Mouse (Mus musculus): Measurements from ENCODE around the gene Cyp2d9. TPM values are rescaled to one million over a fixed set of nuclear protein-coding genes. Genes with fewer than 3 reads are reported as not detected.
"Not testable (repeated sequence)": the region's sequence is repeated elsewhere in the genome, so short reads cannot be mapped to it uniquely, and the experiment has no call there.

The Cyp2d9 gene
- polyA plus RNA-seq, 1 experiment from 2014 or later: not detected

DNA sequence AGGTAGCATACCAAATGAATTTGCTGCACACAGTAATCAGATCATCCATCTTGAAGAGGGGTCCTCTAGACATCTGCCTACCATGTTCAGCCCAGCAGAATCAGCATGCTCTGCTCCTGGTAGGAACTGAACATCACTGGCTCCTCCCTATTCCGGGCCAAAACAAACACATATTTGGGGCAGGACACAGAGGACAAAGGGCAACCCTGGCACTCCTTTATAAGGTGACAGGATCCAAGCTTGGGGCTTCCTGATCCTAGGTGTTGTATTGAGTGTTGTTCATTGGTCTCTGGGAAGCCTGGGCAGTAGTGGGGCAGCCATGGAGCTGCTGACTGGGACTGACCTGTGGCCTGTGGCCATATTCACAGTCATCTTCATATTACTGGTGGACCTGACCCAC, 18.9 kb downstream of the Cyp2d9 start:
- H3K27me3 ChIP-seq; H3K9me3 ChIP-seq (replicated peaks); H3K4me3 ChIP-seq; H3K9ac ChIP-seq; ATAC-seq; H3K27ac ChIP-seq; H3K4me1 ChIP-seq; H3K36me3 ChIP-seq (ENCODE audit: poor library complexity, severe bottlenecking); H3K4me2 ChIP-seq: not testable (repeated sequence)
- WGBS: 92% methylated on average over 1 of the region's 1 CpGs

DNA sequence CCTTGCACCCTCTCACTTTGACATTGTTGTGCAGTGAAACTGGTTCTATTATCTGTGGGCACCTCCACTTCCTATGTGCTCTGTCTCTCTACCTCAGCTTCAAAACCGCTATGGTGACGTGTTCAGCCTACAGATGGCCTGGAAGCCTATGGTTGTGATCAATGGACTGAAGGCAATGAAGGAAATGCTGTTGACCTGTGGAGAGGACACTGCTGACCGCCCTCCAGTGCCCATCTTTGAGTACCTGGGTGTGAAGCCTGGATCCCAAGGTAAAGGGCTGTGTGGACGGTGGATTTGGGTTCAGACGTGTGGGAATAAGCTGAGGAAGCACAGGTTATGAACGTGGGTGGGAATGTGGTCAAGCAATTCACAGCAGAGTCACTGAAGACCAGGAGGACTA, 20.3 kb downstream of the Cyp2d9 start:
- WGBS: 89% methylated on average over 6 of the region's 6 CpGs
- not testable (repeated sequence) for H3K27ac ChIP-seq; H3K4me1 ChIP-seq; H3K4me2 ChIP-seq; H3K36me3 ChIP-seq (ENCODE audit: poor library complexity, severe bottlenecking); ATAC-seq; H3K9me3 ChIP-seq (replicated peaks); H3K27me3 ChIP-seq; H3K9ac ChIP-seq; H3K4me3 ChIP-seq

DNA sequence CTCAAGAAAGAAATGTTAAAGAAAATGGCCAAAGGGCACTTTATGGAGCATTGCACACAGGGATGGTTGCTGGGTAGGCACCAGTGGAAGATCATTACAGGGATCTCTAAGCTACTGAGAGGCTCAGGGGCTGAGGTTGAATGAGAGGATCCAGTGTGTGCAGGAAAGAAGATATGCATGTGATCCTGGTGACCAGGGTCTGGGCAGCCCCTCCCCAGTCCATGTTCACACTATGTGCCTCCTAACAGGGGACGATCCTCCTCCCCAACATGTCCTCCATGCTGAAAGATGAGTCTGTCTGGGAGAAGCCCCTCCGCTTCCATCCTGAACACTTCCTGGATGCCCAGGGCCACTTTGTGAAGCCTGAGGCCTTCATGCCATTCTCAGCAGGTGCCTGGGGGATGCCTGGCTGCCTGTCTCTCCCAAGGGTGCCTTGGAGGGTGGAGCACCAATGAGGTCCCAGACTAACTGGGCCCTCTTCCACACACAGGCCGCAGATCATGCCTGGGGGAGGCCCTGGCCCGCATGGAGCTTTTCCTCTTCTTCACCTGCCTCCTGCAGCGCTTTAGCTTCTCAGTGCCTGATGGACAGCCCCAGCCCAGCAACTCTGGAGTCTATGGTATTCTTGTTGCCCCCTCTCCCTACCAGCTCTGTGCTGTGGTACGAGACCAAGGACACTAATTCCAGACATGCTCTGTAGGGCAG, 23.0 kb downstream of the Cyp2d9 start:
- H3K4me1 ChIP-seq; H3K27me3 ChIP-seq; H3K36me3 ChIP-seq (ENCODE audit: poor library complexity, severe bottlenecking); H3K4me2 ChIP-seq; H3K9ac ChIP-seq; H3K9me3 ChIP-seq (replicated peaks); H3K4me3 ChIP-seq; ATAC-seq; H3K27ac ChIP-seq: not testable (repeated sequence)
- WGBS: 91% methylated on average over 6 of the region's 6 CpGs

DNA sequence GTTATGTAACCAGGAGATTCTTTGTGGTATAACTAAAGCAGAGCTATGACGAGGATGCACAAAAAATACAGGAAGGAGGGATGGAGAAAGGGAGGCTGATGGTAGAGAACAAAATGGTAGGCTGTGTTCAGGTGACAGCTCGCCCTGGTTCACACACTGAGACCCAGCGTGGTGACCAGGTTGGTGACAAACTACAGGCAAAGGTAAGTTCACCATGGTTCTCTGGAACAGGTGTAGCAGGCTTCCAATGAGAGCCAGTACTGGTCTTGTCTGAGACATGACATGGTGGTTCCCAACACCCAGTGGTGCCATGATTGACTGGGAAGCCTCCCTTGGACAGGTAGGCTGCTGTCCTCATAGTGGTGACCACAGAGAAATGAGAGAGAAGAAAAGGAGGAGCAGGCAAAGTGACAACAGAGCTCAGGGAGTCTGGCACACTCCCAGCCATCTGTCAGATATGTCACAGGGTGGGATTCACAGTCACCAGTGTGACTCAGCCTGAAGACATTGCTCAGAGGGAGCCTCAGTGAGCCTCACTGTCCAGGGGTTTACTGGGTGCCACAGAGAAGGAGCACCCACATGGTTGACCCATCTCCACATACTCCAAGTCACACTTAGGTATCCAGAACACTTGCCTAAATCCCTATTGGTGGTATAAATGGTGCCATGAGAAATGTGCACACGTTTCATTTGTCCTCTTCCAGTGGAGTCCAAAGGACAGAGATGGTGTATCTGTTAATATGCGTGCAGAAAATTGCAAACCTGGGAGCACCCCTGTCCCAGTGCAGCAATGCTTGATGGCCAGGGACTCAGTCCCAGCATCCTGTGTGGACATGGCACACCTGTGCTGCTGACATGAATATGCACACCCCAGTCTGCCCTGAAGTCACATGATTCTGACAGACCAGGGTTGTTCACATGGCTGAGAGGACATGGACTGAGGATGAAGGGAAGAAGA, 24.1 kb downstream of the Cyp2d9 start:
- H3K9ac ChIP-seq: no peak overlapping the region
- no peak for ATAC-seq
- H3K9me3 ChIP-seq (replicated peaks): no peaks in the 10 kb centered on the region
- H3K4me3 ChIP-seq: no peak overlapping the region
- no peaks in the 10 kb centered on the region for H3K4me1 ChIP-seq
- H3K36me3 ChIP-seq (ENCODE audit: poor library complexity, severe bottlenecking): no peaks in the 10 kb centered on the region
- H3K4me2 ChIP-seq: no peak overlapping the region
- H3K27ac ChIP-seq: no peak overlapping the region
- H3K27me3 ChIP-seq: no peaks in the 10 kb centered on the region
- 79% methylated on average over 5 of the region's 5 CpGs for WGBS

DNA sequence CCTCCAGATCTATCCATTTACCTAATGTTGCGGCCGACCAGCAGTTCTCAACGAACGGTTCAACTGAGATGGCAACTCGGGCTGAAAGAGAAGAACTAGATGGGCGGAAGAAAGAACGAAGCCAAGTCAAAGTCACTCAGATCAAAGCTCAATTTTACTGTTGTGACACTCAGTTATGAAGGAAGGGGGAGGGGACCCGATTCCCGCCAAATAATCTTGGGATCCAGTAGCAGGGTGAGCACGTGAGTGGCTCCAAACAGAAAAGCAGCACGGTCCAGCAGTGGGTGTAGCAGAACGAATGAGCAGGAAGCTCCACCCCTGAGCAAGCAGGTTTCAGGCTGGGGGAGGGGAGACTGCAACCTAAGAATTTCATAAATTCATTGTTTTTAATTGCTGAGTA, 26.0 kb downstream of the Cyp2d9 start:
- H3K9me3 ChIP-seq (replicated peaks); H3K4me1 ChIP-seq; H3K4me2 ChIP-seq; H3K9ac ChIP-seq; ATAC-seq; H3K36me3 ChIP-seq (ENCODE audit: poor library complexity, severe bottlenecking); H3K4me3 ChIP-seq; H3K27me3 ChIP-seq; H3K27ac ChIP-seq: not testable (repeated sequence)
- WGBS: 88% methylated on average over 12 of the region's 12 CpGs

DNA sequence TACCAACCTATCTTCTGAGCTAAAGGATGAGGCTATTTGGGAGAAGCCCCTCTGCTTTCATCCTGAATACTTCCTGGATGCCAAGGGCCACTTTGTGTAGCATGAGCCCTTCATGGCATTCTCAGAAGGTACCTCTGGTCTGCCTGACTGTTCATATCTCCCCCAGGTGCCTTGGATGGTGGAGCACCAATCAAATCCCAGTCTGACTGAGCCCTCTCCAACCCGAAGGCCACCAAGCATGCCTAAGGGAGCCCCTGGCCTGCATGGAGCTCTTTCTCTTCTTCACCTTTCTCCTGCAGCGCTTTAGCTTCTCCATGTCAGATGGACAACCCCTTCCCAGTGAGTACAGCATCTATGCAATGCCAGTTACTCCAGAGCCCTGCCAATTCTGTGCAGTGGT, 31.5 kb downstream of the Cyp2d9 start:
- H3K27ac ChIP-seq: no peak overlapping the region
- H3K9me3 ChIP-seq (replicated peaks): no peaks in the 10 kb centered on the region
- H3K9ac ChIP-seq: no peak overlapping the region
- ATAC-seq: no peak
- H3K36me3 ChIP-seq (ENCODE audit: poor library complexity, severe bottlenecking): no peaks in the 10 kb centered on the region
- no peak overlapping the region for H3K4me2 ChIP-seq
- no peaks in the 10 kb centered on the region for H3K4me1 ChIP-seq
- no peaks in the 10 kb centered on the region for H3K27me3 ChIP-seq
- no peak overlapping the region for H3K4me3 ChIP-seq
- 77% methylated on average over 2 of the region's 2 CpGs for WGBS

DNA sequence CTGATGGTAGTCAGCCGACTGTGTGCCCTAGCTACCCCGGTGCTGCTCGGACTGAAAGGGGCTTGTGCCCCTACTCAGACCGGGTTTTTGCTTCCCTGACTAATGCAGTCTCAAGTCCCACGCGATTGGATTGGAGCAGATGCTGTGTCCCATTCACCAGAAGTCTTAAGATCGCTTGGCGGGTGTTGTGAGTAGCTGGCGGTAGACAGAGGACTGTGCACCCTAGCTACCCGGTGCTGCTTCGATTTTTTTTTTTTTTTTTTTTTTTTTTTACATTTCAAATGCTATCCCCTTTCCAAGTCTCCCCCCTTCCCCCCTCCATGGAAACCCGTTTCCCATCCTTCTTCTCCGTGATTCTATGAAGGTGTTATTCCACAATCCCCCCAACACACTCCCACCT, 61.0 kb downstream of the Cyp2d9 start:
- H3K36me3 ChIP-seq (ENCODE audit: poor library complexity, severe bottlenecking): not testable (repeated sequence)

More for the DNA sequence above, 61.0 kb downstream of the Cyp2d9 start:
- H3K9ac ChIP-seq; H3K4me1 ChIP-seq; H3K27me3 ChIP-seq; H3K9me3 ChIP-seq (replicated peaks); H3K4me2 ChIP-seq; H3K27ac ChIP-seq; ATAC-seq; H3K4me3 ChIP-seq: not testable (repeated sequence)
- 67% methylated on average over 13 of the region's 13 CpGs for WGBS

Small RNAs within 50 kb of the gene (microRNA-seq; reads per million reads assigned to microRNA genes)
- gene Gm25990 (not detected), gene Gm27331 (not detected), gene Gm27622 (not detected), gene Gm27825 (not detected), gene Mir7684 (not detected)

Other genes starting within 250 kb of the Cyp2d9 start
- 0.74 and 0.77 TPM in 2 replicates for gene Shisa8, start 220.6 kb upstream of the Cyp2d9 start, polyA plus RNA-seq (2015; fragmentation: Nextera tagmentation; extraction: Ambion mirVana)
- 0.15 and 0.22 TPM in 2 replicates for gene Tnfrsf13c, start 209.1 kb upstream of the Cyp2d9 start, polyA plus RNA-seq (2015; fragmentation: Nextera tagmentation; extraction: Ambion mirVana)
- 71.5 and 76.5 TPM in 2 replicates for gene Cenpm, start 188.7 kb upstream of the Cyp2d9 start, polyA plus RNA-seq (2015; fragmentation: Nextera tagmentation; extraction: Ambion mirVana)
- gene 1500009C09Rik, start 181.0 kb upstream of the Cyp2d9 start, polyA plus RNA-seq (2015; fragmentation: Nextera tagmentation; extraction: Ambion mirVana): 7.7 and 7.8 TPM in 2 replicates
- gene Sept3, start 158.5 kb upstream of the Cyp2d9 start, polyA plus RNA-seq (2015; fragmentation: Nextera tagmentation; extraction: Ambion mirVana): 248 and 264 TPM in 2 replicates
- gene Wbp2nl, start 134.5 kb upstream of the Cyp2d9 start, polyA plus RNA-seq (2015; fragmentation: Nextera tagmentation; extraction: Ambion mirVana): not detected in 2 replicates
- 19.4 and 25.2 TPM in 2 replicates for gene Naga, start 94.5 kb upstream of the Cyp2d9 start, polyA plus RNA-seq (2015; fragmentation: Nextera tagmentation; extraction: Ambion mirVana)
- 1.3 and 1.8 TPM in 2 replicates for gene Pheta2, start 94.5 kb upstream of the Cyp2d9 start, polyA plus RNA-seq (2015; fragmentation: Nextera tagmentation; extraction: Ambion mirVana)
- 303 and 321 TPM in 2 replicates for gene Smdt1, start 94.5 kb upstream of the Cyp2d9 start, polyA plus RNA-seq (2015; fragmentation: Nextera tagmentation; extraction: Ambion mirVana)
- gene Ndufa6, start 79.1 kb upstream of the Cyp2d9 start, polyA plus RNA-seq (2015; fragmentation: Nextera tagmentation; extraction: Ambion mirVana): 318 and 358 TPM in 2 replicates
- 1.6 and 1.7 TPM in 2 replicates for gene Cyp2d22, start 53.2 kb upstream of the Cyp2d9 start, polyA plus RNA-seq (2015; fragmentation: Nextera tagmentation; extraction: Ambion mirVana)
- gene Cyp2d11, start 39.4 kb upstream of the Cyp2d9 start, polyA plus RNA-seq (2015; fragmentation: Nextera tagmentation; extraction: Ambion mirVana): not detected in 2 replicates
- 0.57 TPM in 1 of 2 replicates, not detected in the other for gene Cyp2d10, start 26.2 kb upstream of the Cyp2d9 start, polyA plus RNA-seq (2015; fragmentation: Nextera tagmentation; extraction: Ambion mirVana)
- not detected in 2 replicates for gene Cyp2d12, start 121.6 kb downstream of the Cyp2d9 start, polyA plus RNA-seq (2015; fragmentation: Nextera tagmentation; extraction: Ambion mirVana)
- not detected in 2 replicates for gene Cyp2d34, start 187.5 kb downstream of the Cyp2d9 start, polyA plus RNA-seq (2015; fragmentation: Nextera tagmentation; extraction: Ambion mirVana)

All from forebrain, embryonic 13.5 days (tissue).